Comparison of ENCODE assay signal across 15 mouse cellular contexts in genomic region chr2:166096300-166096699, GRCm38 (mm10).
"Had no signal": no experiment of that assay in that cellular context is flagged by ENCODE, and none has a peak within 500 bp of the region (broad histone marks: within the 10 kb centered on the region; RNA-seq: fewer than 3 reads in every experiment).

No protein-coding gene starts in this region.

- H3K4me2 ChIP-seq: neural tube, embryonic 15.5 days; stomach, embryonic 15.5 days had no signal

- H3K27me3 ChIP-seq: neural tube, embryonic 15.5 days; stomach, embryonic 15.5 days had no signal

- H3K9me3 ChIP-seq: neural tube, embryonic 15.5 days; stomach, embryonic 15.5 days had no signal

- DNase-seq: retina, postnatal 1 day; right cerebral cortex, adult 18-20 months; right cerebral cortex, postnatal 14 days; right cerebral cortex, postnatal 25 days; right cerebral cortex, postnatal 4 days; spleen, adult 18-20 months; thymus, adult 18-20 months; thymus, adult 2 months; thymus, postnatal 14 days; thymus, postnatal 25 days; thymus, postnatal 36 days; thymus, postnatal 4 days had no signal

- H3K4me3 ChIP-seq: neural tube, embryonic 15.5 days; stomach, embryonic 15.5 days had no signal

- H3K9ac ChIP-seq: neural tube, embryonic 15.5 days; stomach, embryonic 15.5 days had no signal

- H3K4me1 ChIP-seq: stomach, embryonic 15.5 days had no signal

- H3K27ac ChIP-seq: neural tube, embryonic 15.5 days; stomach, embryonic 15.5 days; stomach, postnatal 0 days had no signal
